Mouse (Mus musculus) midbrain, embryonic 12.5 days (tissue): Measurements from ENCODE around the gene Sesn2. TPM values are rescaled to one million over a fixed set of nuclear protein-coding genes. Genes with fewer than 3 reads are reported as not detected.
A peak's percentile ranks its signal among the peaks of the same experiment; 100 is the strongest.

Experiments
- ATAC-seq: fragments of 200-750 bp; cut with Nextera tagmentation; 2 replicates; pipeline ENCODE4 v1.8.0; 2017; ENCODE audit warnings: low read depth, moderate TSS enrichment, moderate library complexity; ENCODE audit not compliant: low FRiP score
- H3K27ac ChIP-seq: fragments of 300-500 bp; sonication (generic); replicated peaks from 2 replicates; pipeline ENCODE4 v1.5.1; 2016; ENCODE audit warnings: mild to moderate bottlenecking
- H3K27me3 ChIP-seq: fragments of 300-500 bp; sonication (generic); 2 replicates; pipeline ENCODE4 v1.6.1; 2016; ENCODE audit warnings: mild to moderate bottlenecking
- H3K36me3 ChIP-seq: fragments of 300-500 bp; sonication (generic); 2 replicates; pipeline ENCODE4 v1.6.1; 2016
- H3K4me1 ChIP-seq: fragments of 300-500 bp; sonication (generic); 2 replicates; pipeline ENCODE4 v1.6.1; 2016
- H3K4me2 ChIP-seq: fragments of 300-500 bp; sonication (generic); replicated peaks from 2 replicates; pipeline ENCODE4 v1.6.1; 2016; ENCODE audit warnings: mild to moderate bottlenecking, moderate library complexity
- H3K4me3 ChIP-seq: fragments of 300-500 bp; sonication (generic); 2 replicates; pipeline ENCODE4 v1.5.1; 2016; ENCODE audit warnings: mild to moderate bottlenecking
- H3K9ac ChIP-seq: fragments of 300-500 bp; sonication (generic); replicated peaks from 2 replicates; pipeline ENCODE4 v1.6.1; 2016; ENCODE audit warnings: mild to moderate bottlenecking, moderate library complexity
- H3K9me3 ChIP-seq: fragments of 300-500 bp; sonication (generic); 2 replicates; pipeline ENCODE4 v1.6.1; 2016; ENCODE audit warnings: mild to moderate bottlenecking
- WGBS: fragments of 180-500 bp; shearing (Covaris S2); methylation state at CpG from one replicate; pipeline ENCODE4 v1.1.7; 2016; 5-methylcytosine and 5-hydroxymethylcytosine counted together
- polyA plus RNA-seq: library from polyadenylated mRNA; unstranded; fragments of >200 nt; fragmentation: Nextera tagmentation; extraction: Ambion mirVana; gene quantifications from 2 replicates; pipeline ENCODE4 v1.2.1, GENCODE M21; 2016

Gene Sesn2
- polyA plus RNA-seq, 1 experiment from 2014 or later = 11.7 TPM

- H3K36me3 ChIP-seq = no peaks in the 10 kb centered on the region
- 72% methylated on average over 3 of the region's 3 CpGs for WGBS
- no peak for ATAC-seq
These were observed 1.8 kb upstream of the Sesn2 start for GRCm38 (mm10) chr4:132512080-132512479.

DNA sequence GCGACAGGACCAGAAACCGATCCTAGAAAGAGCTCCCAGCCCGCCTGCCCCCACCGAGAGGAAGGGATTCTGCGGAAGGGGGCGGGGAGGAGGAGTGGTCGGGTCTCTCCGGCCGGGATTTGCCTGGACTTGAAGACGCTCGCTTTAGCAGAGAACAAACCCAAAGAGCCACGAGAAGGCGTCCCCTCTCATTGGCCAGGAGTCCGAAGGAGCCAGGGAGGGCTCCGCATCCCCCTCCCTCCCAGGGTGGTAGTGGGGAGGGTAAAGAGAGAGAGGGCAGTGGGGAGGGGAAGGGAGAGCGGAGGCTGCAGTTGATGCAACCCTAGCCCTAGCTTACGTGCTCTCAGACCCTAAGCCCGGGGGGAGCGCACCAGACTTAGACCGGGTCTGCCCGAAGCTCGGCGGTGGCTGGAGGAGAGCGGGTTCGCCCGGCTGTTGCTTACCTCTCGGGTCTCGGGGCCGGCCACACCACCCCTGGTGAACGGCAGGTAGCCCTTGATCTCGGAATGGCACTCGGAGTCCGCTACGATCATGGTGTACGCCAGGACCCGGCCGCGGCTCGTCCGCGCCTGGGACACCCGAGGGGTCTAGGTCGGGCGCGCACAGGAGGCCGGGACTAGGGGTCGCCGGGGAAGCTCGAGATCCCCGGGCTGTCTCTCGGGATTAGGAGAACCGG lies 542 bp downstream of the Sesn2 start:
- no peaks in the 10 kb centered on the region for H3K36me3 ChIP-seq
- peak overlapping the region; percentile 82 for H3K27ac ChIP-seq
- no peaks in the 10 kb centered on the region for H3K9me3 ChIP-seq
- H3K4me2 ChIP-seq = peak overlapping the region; percentile 87
- ATAC-seq = peak; percentile 78
- H3K27me3 ChIP-seq = peaks cover 16% of the 10 kb centered on the region
- H3K4me1 ChIP-seq = peaks cover 20% of the 10 kb centered on the region
- under 1% methylated on average over 51 of the region's 52 CpGs for WGBS
- H3K9ac ChIP-seq = peak overlapping the region; percentile 71
- H3K4me3 ChIP-seq = peak overlapping the region; percentile 80

More at GRCm38 (mm10) chr4:132512080-132512479, 1.8 kb upstream of the Sesn2 start:
- Histone ChIP-seq H3K9ac (no peak overlapping the region), H3K27ac (no peak overlapping the region), H3K27me3 (peaks cover 16% of the 10 kb centered on the region), H3K4me1 (peaks cover 22% of the 10 kb centered on the region), H3K4me3 (no peak overlapping the region), H3K4me2 (no peak overlapping the region), H3K9me3 (no peaks in the 10 kb centered on the region)

- Histone ChIP-seq H3K27ac (no peak overlapping the region), H3K4me2 (no peak overlapping the region), H3K4me3 (no peak overlapping the region), H3K9me3 (no peaks in the 10 kb centered on the region), H3K27me3 (peaks cover 6% of the 10 kb centered on the region), H3K4me1 (peaks cover 14% of the 10 kb centered on the region), H3K36me3 (no peaks in the 10 kb centered on the region), H3K9ac (no peak overlapping the region)
- 36% methylated on average over 2 of the region's 2 CpGs for WGBS
- no peak for ATAC-seq
These were observed 3.1 kb downstream of the Sesn2 start for GRCm38 (mm10) chr4:132507210-132507609.

- WGBS = 75% methylated on average over 6 of the region's 6 CpGs
- Histone ChIP-seq H3K27me3 (peaks cover 3% of the 10 kb centered on the region; the same call in 1 of the 2 replicates), H3K4me3 (no peak overlapping the region), H3K27ac (no peak overlapping the region), H3K9ac (no peak overlapping the region), H3K9me3 (no peaks in the 10 kb centered on the region), H3K4me2 (no peak overlapping the region), H3K4me1 (peaks cover 14% of the 10 kb centered on the region), H3K36me3 (no peaks in the 10 kb centered on the region)
- no peak for ATAC-seq
These were observed 4.1 kb downstream of the Sesn2 start for GRCm38 (mm10) chr4:132506250-132506649.

DNA sequence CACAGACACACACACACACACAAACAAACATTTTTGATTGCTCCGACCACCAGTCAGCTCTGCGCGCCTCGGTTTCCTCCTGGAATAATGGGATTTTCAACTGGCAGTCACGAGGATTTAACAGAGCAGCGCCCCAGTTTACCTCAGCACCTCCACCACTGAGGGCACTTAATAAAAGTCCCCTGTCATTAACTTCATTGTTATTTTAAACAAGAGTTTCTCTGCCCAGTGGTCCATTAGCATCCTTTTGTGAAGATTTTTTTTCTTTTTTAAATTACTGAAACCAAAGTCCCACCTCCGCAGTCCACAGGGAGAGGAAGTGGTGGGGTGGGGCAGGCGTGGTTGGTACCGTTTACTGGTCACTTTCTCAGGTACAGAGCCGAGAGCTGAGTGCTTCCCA lies 4.5 kb downstream of the Sesn2 start:
- Histone ChIP-seq H3K27me3 (peaks cover 3% of the 10 kb centered on the region; the same call in 1 of the 2 replicates), H3K4me1 (peaks cover 14% of the 10 kb centered on the region), H3K4me2 (no peak overlapping the region), H3K27ac (no peak overlapping the region), H3K9ac (no peak overlapping the region), H3K4me3 (no peak overlapping the region), H3K36me3 (no peaks in the 10 kb centered on the region), H3K9me3 (no peaks in the 10 kb centered on the region)
- WGBS = 24% methylated on average over 10 of the region's 10 CpGs
- ATAC-seq = no peak

DNA sequence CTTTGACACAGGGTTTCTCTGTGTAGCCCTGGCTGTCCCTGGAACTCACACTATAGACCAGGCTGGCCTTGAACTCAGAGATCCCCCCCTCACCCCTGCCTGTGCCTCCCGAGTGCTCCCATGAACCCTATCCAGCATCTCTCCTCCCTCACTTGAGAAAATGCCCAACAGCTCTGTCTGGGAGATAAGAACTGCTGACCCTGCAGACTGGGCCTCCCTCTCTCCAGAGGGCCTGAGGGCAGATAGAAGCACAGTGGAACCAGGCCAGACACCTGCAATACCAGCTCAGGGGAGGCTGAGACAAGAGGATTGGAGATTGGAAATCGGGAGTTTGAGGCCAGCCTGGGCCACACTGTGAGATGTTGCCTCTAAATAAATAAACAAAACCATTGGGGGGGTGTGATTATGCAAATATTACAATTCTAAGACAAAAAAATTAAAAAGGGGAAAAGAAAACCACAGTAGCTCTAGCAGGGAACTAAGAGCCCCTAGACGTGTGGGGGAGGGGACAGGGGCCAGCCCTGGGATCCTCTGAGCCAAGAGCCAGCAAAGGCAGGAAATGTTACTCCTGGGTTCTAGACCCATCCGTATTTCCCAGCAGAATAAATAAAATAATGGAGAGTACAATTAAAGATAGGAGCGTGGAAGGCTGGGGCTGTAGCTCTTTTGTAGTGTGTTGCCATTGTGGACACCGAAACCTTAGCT lies 5.1 kb downstream of the Sesn2 start:
- peaks cover 12% of the 10 kb centered on the region for H3K4me1 ChIP-seq
- no peak overlapping the region for H3K27ac ChIP-seq
- H3K4me2 ChIP-seq = no peak overlapping the region
- ATAC-seq = no peak
- no peak overlapping the region for H3K9ac ChIP-seq
- no peaks in the 10 kb centered on the region for H3K36me3 ChIP-seq
- peaks cover 3% of the 10 kb centered on the region; the same call in 1 of the 2 replicates for H3K27me3 ChIP-seq
- H3K4me3 ChIP-seq = no peak overlapping the region
- no peaks in the 10 kb centered on the region for H3K9me3 ChIP-seq
- WGBS = 60% methylated on average over 6 of the region's 6 CpGs

DNA sequence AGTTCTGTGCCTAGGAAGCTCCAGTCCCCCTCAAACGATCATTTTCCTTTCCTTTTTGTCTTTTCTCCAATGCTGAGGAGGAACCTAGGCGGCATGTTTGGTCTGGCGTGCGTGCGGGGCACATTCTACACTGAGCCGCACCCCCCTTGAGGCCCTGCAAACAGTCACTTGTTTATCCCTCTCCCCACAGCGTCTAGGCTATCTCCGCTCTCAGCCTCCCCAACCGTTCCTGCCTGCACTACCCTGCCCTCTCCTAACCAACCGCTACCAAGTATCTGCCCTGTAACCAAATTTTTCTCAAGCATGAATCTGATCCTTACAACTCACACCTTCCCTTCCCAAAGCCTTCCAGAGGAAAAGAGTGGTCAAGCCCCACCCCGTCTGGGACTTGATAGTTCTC lies 7.0 kb downstream of the Sesn2 start:
- Histone ChIP-seq H3K36me3 (peaks cover 7% of the 10 kb centered on the region; the same call in 1 of the 2 replicates), H3K4me1 (0 out of 2 replicates have a peak, but pooled peaks cover 5% of the 10 kb centered on the region), H3K9ac (no peak overlapping the region), H3K27ac (no peak overlapping the region), H3K9me3 (no peaks in the 10 kb centered on the region), H3K27me3 (peaks cover 3% of the 10 kb centered on the region; the same call in 1 of the 2 replicates), H3K4me3 (no peak overlapping the region), H3K4me2 (no peak overlapping the region)
- WGBS = 85% methylated on average over 11 of the region's 11 CpGs
- ATAC-seq = no peak

- Histone ChIP-seq H3K4me3 (no peak overlapping the region), H3K4me2 (no peak overlapping the region), H3K27me3 (no peaks in the 10 kb centered on the region), H3K9me3 (no peaks in the 10 kb centered on the region), H3K4me1 (0 out of 2 replicates have a peak, but pooled peaks cover 5% of the 10 kb centered on the region), H3K9ac (no peak overlapping the region), H3K27ac (no peak overlapping the region), H3K36me3 (peaks cover 22% of the 10 kb centered on the region)
- WGBS = 96% methylated on average over 6 of the region's 6 CpGs
- ATAC-seq = no peak
These were observed 8.7 kb downstream of the Sesn2 start for GRCm38 (mm10) chr4:132501639-132502038.

- Histone ChIP-seq H3K27ac (no peak overlapping the region), H3K27me3 (no peaks in the 10 kb centered on the region), H3K4me1 (no peaks in the 10 kb centered on the region), H3K9me3 (no peaks in the 10 kb centered on the region), H3K9ac (no peak overlapping the region), H3K36me3 (peaks cover 47% of the 10 kb centered on the region), H3K4me2 (no peak overlapping the region), H3K4me3 (no peak overlapping the region)
- 94% methylated on average over 20 of the region's 20 CpGs for WGBS
- ATAC-seq = no peak
These were observed 15.9 kb downstream of the Sesn2 start for GRCm38 (mm10) chr4:132494271-132494918.

- Histone ChIP-seq H3K4me3 (no peak overlapping the region), H3K4me1 (no peaks in the 10 kb centered on the region), H3K9ac (no peak overlapping the region), H3K27ac (0 out of 2 replicates have a peak overlapping the region, but pooled peaks have one; percentile 4), H3K27me3 (no peaks in the 10 kb centered on the region), H3K9me3 (no peaks in the 10 kb centered on the region), H3K36me3 (peaks cover 32% of the 10 kb centered on the region), H3K4me2 (no peak overlapping the region)
- WGBS = 79% methylated on average over 10 of the region's 10 CpGs
- ATAC-seq = no peak
These were observed 17.9 kb downstream of the Sesn2 start for GRCm38 (mm10) chr4:132492178-132493060.

- WGBS = 90% methylated on average over 6 of the region's 6 CpGs
- no peak overlapping the region for H3K27ac ChIP-seq
- no peak overlapping the region for H3K4me3 ChIP-seq
These were observed 18.6 kb downstream of the Sesn2 start for GRCm38 (mm10) chr4:132491748-132492147.

More at GRCm38 (mm10) chr4:132491748-132492147, 18.6 kb downstream of the Sesn2 start:
- no peak overlapping the region for H3K4me2 ChIP-seq
- ATAC-seq = no peak
- H3K27me3 ChIP-seq = no peaks in the 10 kb centered on the region
- no peaks in the 10 kb centered on the region for H3K9me3 ChIP-seq
- peaks cover 26% of the 10 kb centered on the region for H3K36me3 ChIP-seq
- H3K4me1 ChIP-seq = no peaks in the 10 kb centered on the region
- H3K9ac ChIP-seq = no peak overlapping the region
